Mouse (Mus musculus): ENCODE results near the gene Cpt1c.

The Cpt1c gene

GRCm38 (mm10) chr7:44918219-44918618 lies 56.4 kb downstream of the Cpt1c start:
- no peak for DNase-seq (ENCODE audit: low spot score)

GRCm38 (mm10) chr7:44916881-44917280 lies 57.8 kb downstream of the Cpt1c start:
- no peak for DNase-seq (ENCODE audit: low spot score)

DNA sequence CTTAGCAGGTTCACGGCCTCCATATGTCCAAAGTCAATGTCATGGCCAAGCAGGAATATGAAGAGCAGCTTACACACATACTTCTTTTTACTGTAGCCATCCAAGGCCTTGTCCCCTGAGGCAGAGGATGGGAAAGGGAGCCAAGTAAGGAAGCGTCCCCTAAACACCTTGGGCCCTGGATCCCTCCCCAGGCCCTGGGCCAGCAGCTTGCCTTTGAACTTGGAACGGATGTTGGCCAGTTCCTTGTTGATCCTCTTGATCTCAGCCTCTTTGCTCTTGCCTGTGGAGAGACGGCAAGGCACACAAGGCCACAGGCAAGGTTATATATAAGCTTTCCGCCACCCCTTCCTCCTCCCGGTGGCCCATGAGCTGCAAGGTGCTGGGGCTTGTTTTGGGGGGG lies 58.5 kb downstream of the Cpt1c start:
- DNase-seq (ENCODE audit: low spot score), result no peak

GRCm38 (mm10) chr7:44915314-44915713 lies 59.3 kb downstream of the Cpt1c start:
- no peak for DNase-seq (ENCODE audit: low spot score)

DNA sequence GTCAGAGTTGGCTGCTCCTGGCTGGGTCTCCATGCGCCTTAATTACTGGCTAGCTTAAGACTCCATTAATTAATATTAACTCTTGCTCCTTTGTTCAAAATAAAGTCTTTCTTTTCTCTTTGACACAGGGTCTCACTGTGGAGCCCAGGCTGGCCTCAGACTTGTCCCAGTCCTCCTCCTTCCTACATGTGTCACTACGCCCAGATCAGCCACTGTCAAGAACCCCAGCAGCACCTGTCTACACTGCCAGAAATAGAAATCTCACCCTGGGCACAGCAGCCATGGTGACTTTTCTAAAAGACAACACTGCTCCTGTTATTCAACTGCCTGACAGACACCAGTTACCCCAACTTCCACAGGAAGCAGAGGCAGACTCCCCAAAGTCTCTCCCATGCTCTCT lies 60.3 kb downstream of the Cpt1c start:
- no peak for DNase-seq (ENCODE audit: low spot score)

All from urinary bladder, postnatal 14 days (tissue).